Mouse (Mus musculus): ENCODE data around the gene Slc25a53. TPM values are rescaled to one million over a fixed set of nuclear protein-coding genes. Genes with fewer than 3 reads are reported as not detected.
A peak's percentile ranks its signal among the peaks of the same experiment; 100 is the strongest.

Slc25a53 gene
- total RNA-seq (2021), result 1 to 10 TPM; 5.7 to 6.2 TPM
- long read RNA-seq, experiment 1, partial matches to known transcripts, result 0 of 1 reads
- long read RNA-seq, experiment 1, other reads (novel, unspliced or antisense), result 1 of 1 reads
- long read RNA-seq, experiment 2, result 0 reads

GRCm38 (mm10) chrX:137038000-137038483 is at the start of gene Slc25a53:
Gene Slc25a53, minus strand, starts transcription at chrX:137038302.
- DNase-seq (ENCODE audit: low spot score in 2 of 2), result peak; percentile 71 to 74

- no peak for DNase-seq (ENCODE audit: low spot score in 2 of 2)
These were observed 25.1 kb upstream of the Slc25a53 start for GRCm38 (mm10) chrX:137063202-137063601.

GRCm38 (mm10) chrX:137049425-137050225 is 11.5 kb upstream of the Slc25a53 start, which contains the start of gene Fam199x:
Gene Fam199x, plus strand, starts transcription at chrX:137049594.
- peak; percentile 67 to 70 for DNase-seq (ENCODE audit: low spot score in 2 of 2)

DNA sequence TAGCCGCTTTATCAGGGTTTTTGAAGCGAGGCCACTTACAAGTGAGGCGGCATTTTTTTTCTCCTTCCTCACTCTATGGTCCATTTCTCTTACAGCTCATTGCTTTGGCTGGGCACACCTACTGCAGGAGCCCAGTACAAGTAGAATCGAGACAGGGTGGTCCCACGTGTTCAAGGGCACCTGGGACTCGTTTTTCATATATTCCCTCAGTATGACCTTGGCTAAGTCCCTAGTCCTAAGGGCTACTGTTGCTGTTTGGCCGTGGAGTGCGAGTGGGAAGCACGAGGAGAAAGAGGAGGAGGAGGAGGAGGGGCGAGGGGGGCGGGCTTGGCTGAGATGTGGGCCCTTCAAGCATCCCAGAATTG is 10.9 kb upstream of the Slc25a53 start:
- DNase-seq (ENCODE audit: low spot score in 2 of 2), result no peak

DNA sequence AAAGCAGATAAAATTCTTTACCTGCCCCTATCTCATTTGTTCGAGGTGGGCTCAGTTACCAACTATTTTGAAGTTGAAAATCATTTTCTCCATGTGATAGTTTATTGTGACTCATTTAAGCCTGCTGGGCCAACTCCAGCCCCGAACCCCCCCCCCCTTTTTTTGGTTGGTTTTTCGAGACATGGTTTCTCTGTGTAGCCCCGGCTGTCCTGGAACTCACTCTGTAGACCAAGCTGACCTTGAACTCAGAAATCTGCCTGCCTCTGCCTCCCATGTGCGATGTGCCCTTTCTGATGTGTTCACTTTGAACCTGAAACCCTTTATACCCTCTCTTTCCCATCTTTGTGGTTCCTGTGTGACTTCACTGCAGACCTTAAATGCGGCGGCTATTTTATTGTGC is 400 bp upstream of the Slc25a53 start:
- DNase-seq (ENCODE audit: low spot score in 2 of 2), result no peak

DNA sequence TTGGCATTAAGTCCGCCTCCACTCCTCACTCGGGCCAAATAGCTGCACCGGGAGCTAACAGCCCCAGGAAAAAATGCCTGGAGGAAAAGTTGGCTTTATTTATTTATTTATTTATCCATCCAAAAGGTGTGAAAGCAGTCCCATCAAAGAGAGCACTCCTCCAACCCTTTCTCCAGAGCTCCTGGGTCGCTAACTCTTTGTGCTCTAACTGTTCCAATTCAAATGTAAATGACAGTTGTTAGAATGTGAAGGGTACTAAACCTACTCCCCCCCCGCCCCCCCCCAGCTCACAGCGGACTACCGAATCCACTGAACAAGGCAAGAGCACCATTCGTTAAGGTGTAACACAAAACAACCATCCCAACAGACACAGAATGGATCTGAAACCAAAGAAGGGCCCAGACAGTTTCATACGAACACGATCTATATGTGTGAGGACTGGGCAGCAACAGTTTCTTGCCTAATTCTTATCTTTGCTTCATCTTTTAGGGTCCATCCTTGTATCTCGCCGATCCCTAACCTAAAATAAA is 567 bp downstream of the Slc25a53 start:
- no peak for DNase-seq (ENCODE audit: low spot score in 2 of 2)

DNA sequence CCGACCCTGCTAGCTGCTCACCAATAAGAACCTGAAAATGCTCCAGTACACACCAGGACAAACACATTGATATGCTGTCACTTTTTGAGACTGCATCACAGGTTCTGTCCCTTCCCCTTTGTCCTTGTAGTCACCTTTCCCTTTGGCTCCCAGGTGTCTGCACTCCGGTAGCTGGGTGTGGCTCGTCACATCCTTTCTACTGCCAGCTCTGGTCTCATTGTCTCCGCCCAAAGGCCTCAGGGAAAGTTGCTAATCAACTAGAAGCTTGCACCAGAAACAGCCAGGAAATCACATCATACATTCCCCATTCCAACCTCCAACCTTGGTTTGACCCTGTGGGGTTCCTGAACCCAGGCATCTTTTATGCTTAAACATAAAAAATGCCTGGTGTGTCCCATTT is 3.8 kb downstream of the Slc25a53 start:
- DNase-seq (ENCODE audit: low spot score in 2 of 2), result no peak

- DNase-seq (ENCODE audit: low spot score in 2 of 2), result no peak
These were observed 6.4 kb downstream of the Slc25a53 start for GRCm38 (mm10) chrX:137031726-137032125.

DNA sequence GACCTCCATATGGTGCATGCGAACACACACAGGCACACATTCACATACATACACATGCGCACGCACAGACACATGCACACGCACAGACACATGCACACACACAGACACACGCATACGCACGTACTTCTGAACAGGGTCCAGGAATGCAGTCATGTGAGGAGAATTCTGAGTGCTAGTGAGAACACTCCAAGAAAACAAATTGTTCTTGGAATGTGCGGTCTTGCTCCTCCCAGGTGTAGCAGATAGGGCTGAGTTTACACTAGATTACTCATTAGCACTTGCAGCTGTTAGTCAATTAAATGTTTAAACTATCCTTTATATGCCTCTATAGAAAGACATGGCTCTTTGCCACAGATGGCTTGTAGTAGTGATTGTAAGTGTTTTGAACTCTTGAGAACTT is 7.2 kb downstream of the Slc25a53 start:
- DNase-seq (ENCODE audit: low spot score in 2 of 2), result no peak

- DNase-seq (ENCODE audit: low spot score in 2 of 2), result peak; percentile 36 to 48
These were observed 18.8 kb downstream of the Slc25a53 start for GRCm38 (mm10) chrX:137019310-137019709.

GRCm38 (mm10) chrX:137017668-137018067 is 20.4 kb downstream of the Slc25a53 start:
- no peak for DNase-seq (ENCODE audit: low spot score in 2 of 2)

GRCm38 (mm10) chrX:137015099-137015709 is 22.9 kb downstream of the Slc25a53 start:
- DNase-seq (ENCODE audit: low spot score in 2 of 2), result peak in 1 of 2 experiments; percentile 25

GRCm38 (mm10) chrX:136996256-136996655 is 41.8 kb downstream of the Slc25a53 start:
- no peak for DNase-seq (ENCODE audit: low spot score in 2 of 2)

- DNase-seq (ENCODE audit: low spot score in 2 of 2), result no peak
These were observed 44.5 kb downstream of the Slc25a53 start for GRCm38 (mm10) chrX:136993641-136994040.

- DNase-seq (ENCODE audit: low spot score in 2 of 2), result peak; percentile 9 to 24
These were observed 45.0 kb downstream of the Slc25a53 start, which contains the start of gene Zcchc18 for GRCm38 (mm10) chrX:136992978-136993547. Gene Zcchc18, plus strand, starts transcription at chrX:136993155.

- DNase-seq (ENCODE audit: low spot score in 2 of 2), result no peak
These were observed 45.7 kb downstream of the Slc25a53 start for GRCm38 (mm10) chrX:136992191-136992965.

DNA sequence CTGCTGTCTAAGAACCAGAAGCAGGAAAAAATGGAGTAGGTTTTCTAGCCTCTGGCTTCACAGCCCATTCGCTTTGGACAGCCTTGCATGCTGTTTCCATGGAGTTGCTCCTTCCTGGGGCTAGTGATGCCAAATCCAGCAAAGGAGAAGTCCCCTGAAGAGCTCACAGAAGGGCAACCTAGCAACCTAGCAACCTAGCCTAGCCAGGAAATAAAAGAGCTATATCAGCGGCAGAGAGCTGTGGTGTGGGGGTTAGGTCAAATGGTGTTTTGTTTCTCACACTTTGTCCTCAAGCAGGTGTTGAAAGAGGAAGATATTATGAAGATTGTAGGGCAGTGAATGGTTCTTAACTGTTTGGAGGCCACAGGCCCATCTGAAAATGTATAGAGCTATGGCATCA is 46.8 kb downstream of the Slc25a53 start:
- no peak for DNase-seq (ENCODE audit: low spot score in 2 of 2)

DNA sequence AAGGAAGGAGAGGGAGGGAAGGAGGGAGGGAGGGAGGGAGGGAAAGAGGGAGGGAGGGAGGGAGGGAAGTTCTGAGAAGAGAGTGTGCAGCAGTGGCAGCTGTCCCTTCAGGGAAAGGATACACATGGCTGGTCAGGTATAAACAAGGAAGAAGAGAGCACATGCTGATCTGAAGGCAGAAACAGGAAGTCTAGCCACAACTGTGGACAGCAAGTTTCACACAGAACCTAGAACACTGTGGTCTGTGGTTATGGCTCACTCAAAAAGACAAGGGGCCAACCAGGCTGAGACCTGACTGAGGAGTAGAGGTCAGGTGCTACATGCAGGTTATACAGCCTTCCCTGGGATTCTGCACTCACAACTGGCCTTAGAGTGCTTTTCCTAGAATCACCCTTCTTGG is 52.1 kb downstream of the Slc25a53 start:
- DNase-seq (ENCODE audit: low spot score in 2 of 2), result no peak

DNA sequence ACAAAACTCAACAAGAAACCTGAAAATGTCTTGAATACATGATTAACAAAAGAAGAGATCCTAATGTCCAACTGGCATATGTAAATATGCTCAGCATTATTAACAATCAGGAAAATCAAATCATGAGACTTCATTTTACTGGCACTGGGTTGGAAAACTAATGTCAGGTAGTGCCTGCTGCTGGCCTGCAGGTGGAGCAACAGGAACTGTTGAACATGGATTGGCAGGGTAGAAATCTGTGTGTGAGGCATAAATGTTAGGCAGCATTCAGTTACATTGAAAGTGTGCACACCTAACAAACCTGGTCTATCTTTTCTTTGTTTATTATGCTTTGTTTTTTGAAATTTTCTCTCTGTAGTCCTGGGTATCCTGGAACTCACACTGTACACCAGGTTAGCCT is 59.5 kb downstream of the Slc25a53 start:
- no peak for DNase-seq (ENCODE audit: low spot score in 2 of 2)

- peak in 1 of 2 experiments; percentile 24 for DNase-seq (ENCODE audit: low spot score in 2 of 2)
These were observed 61.5 kb downstream of the Slc25a53 start, which contains the start of the genes Tmsb15l and Tmsb15b1 for GRCm38 (mm10) chrX:136976424-136977084. Gene Tmsb15l, minus strand, starts transcription at chrX:136976869. Gene Tmsb15b1, minus strand, starts transcription at chrX:136976874.
